9 mouse cellular contexts compared by ENCODE assay signal in the genomic region with DNA sequence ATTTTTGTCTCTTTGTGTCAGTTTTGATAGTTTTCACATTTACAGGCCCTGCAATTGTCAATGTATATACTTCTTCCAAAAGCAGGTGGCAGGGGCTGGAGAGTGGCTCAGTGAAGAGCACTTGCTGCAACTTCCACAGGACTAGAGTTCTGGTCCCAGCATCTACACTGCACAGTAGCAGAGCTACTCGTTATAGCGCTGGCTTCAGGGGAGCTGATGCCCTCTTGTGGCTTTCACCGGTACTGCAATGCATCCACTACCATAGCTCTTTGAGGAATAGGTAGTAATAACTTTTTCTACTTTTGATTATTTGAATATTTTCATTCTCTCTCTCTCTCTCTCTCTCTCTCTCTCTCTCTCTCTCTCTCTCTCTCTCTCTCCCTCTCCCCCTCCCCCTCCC.
DNase-seq lines count a peak whose midpoint lies in the region; ATAC-seq and TF ChIP-seq lines count a peak whose summit lies in the region.
"Had no signal": no experiment of that assay in that cellular context is flagged by ENCODE, and none has a peak within 500 bp of the region (broad histone marks: within the 10 kb centered on the region; RNA-seq: fewer than 3 reads in every experiment).

No protein-coding gene starts in this region.

- no peak overlapping the region for H3K4me2 ChIP-seq in kidney, embryonic 14.5 days (replicated peaks; ENCODE audit: low read depth, low read length)
- no peak overlapping the region for H3K4me2 ChIP-seq in kidney, embryonic 16.5 days (replicated peaks; ENCODE audit: low read depth, low read length)
- no peak overlapping the region for H3K4me2 ChIP-seq in liver, embryonic 11.5 days
- no peak overlapping the region for H3K4me2 ChIP-seq in neural tube, embryonic 12.5 days (replicated peaks)

- 0% methylated on average over 3 of the region's 3 CpGs for WGBS in kidney, embryonic 14.5 days
- 2% methylated on average over 3 of the region's 3 CpGs for WGBS in kidney, embryonic 16.5 days
- whole genome bisulfite sequencing in liver, embryonic 11.5 days: 5% methylated on average over 3 of the region's 3 CpGs
- 2% methylated on average over 3 of the region's 3 CpGs for WGBS in neural tube, embryonic 12.5 days

- peak; percentile 67 for DNase-seq in kidney, adult 11 months
- DNase-seq in cerebellum, postnatal 36 days: peak; percentile 71 to 78
- peak; percentile 58 for DNase-seq in gastrocnemius, postnatal 14 days
- peak; percentile 73 for DNase-seq in liver, embryonic 11.5 days (ENCODE audit: low spot score)

- no peak overlapping the region for H3K4me3 ChIP-seq in kidney, embryonic 14.5 days (ENCODE audit: low read length)
- H3K4me3 ChIP-seq in kidney, embryonic 16.5 days (ENCODE audit: low read length): no peak overlapping the region
- H3K4me3 ChIP-seq in liver, embryonic 11.5 days (ENCODE audit: low read depth, low read length): no peak overlapping the region
- no peak overlapping the region for H3K4me3 ChIP-seq in neural tube, embryonic 12.5 days
- no peak overlapping the region for H3K4me3 ChIP-seq in testis, adult 2 months (ENCODE audit: control insufficient read depth, low read depth, low read length)
- H3K4me3 ChIP-seq: myocyte had no signal

- H3K27ac ChIP-seq in kidney, embryonic 14.5 days (ENCODE audit: low read depth, low read length): no peak overlapping the region
- H3K27ac ChIP-seq in kidney, embryonic 16.5 days (ENCODE audit: low read length): no peak overlapping the region
- no peak overlapping the region for H3K27ac ChIP-seq in liver, embryonic 11.5 days (ENCODE audit: low read depth, low read length)
- no peak overlapping the region for H3K27ac ChIP-seq in neural tube, embryonic 12.5 days
- no peak overlapping the region for H3K27ac ChIP-seq in testis, adult 2 months (ENCODE audit: control insufficient read depth, insufficient read depth, low read depth, low read length)

- peaks cover 12% of the 10 kb centered on the region; the same call in 1 of the 2 replicates for H3K4me1 ChIP-seq in kidney, embryonic 14.5 days (ENCODE audit: control insufficient read depth, insufficient read depth, low read length)
- peaks cover 18% of the 10 kb centered on the region for H3K4me1 ChIP-seq in kidney, embryonic 16.5 days (ENCODE audit: insufficient read depth, low read length)
- peaks cover 31% of the 10 kb centered on the region for H3K4me1 ChIP-seq in liver, embryonic 11.5 days (replicated peaks; ENCODE audit: control insufficient read depth, insufficient read depth, low read length)
- no peaks in the 10 kb centered on the region for H3K4me1 ChIP-seq in neural tube, embryonic 12.5 days
- no peaks in the 10 kb centered on the region for H3K4me1 ChIP-seq in testis, adult 2 months (ENCODE audit: control insufficient read depth, insufficient read depth, low read length)

- no peaks in the 10 kb centered on the region for H3K27me3 ChIP-seq in kidney, embryonic 14.5 days (ENCODE audit: control insufficient read depth, insufficient read depth, low read length)
- no peaks in the 10 kb centered on the region for H3K27me3 ChIP-seq in kidney, embryonic 16.5 days (ENCODE audit: insufficient read depth, low read length)
- no peaks in the 10 kb centered on the region for H3K27me3 ChIP-seq in liver, embryonic 11.5 days (replicated peaks; ENCODE audit: control insufficient read depth, insufficient read depth, low read length)
- H3K27me3 ChIP-seq in neural tube, embryonic 12.5 days (replicated peaks): no peaks in the 10 kb centered on the region
- no peaks in the 10 kb centered on the region for H3K27me3 ChIP-seq in testis, adult 2 months (ENCODE audit: control insufficient read depth, insufficient read depth, low read length)

- no peak overlapping the region for H3K9ac ChIP-seq in kidney, embryonic 14.5 days (ENCODE audit: low read depth, low read length)
- no peak overlapping the region for H3K9ac ChIP-seq in kidney, embryonic 16.5 days (replicated peaks; ENCODE audit: low read length)
- no peak overlapping the region for H3K9ac ChIP-seq in liver, embryonic 11.5 days (ENCODE audit: low read depth, low read length)
- no peak overlapping the region for H3K9ac ChIP-seq in neural tube, embryonic 12.5 days

- ATAC-seq in kidney, embryonic 14.5 days (ENCODE audit: low FRiP score, low TSS enrichment): no peak
- ATAC-seq in kidney, embryonic 16.5 days (ENCODE audit: low FRiP score, low TSS enrichment): 0 out of 2 replicates have a peak, but pooled peaks have one; percentile 28
- ATAC-seq in liver, embryonic 11.5 days (replicated peaks; ENCODE audit: low FRiP score): no peak; the same call in 1 of the 2 replicates
- 0 out of 2 replicates have a peak, but pooled peaks have one; percentile 58 for ATAC-seq in neural tube, embryonic 12.5 days (ENCODE audit: low FRiP score, low read depth)

- intact Hi-C loops in gastrocnemius, postnatal 14 days (cut with DNase I; ENCODE audit: low total_unique reads): loop anchor here (10.0 kb wide), 1 partner anchor 60 kb away; no protein-coding TSS in a partner anchor

- H3K9me3 ChIP-seq in kidney, embryonic 14.5 days (ENCODE audit: control insufficient read depth, low read length): no peaks in the 10 kb centered on the region
- no peaks in the 10 kb centered on the region for H3K9me3 ChIP-seq in kidney, embryonic 16.5 days (ENCODE audit: low read length)
- H3K9me3 ChIP-seq in liver, embryonic 11.5 days (ENCODE audit: control insufficient read depth, low read length): no peaks in the 10 kb centered on the region
- H3K9me3 ChIP-seq in neural tube, embryonic 12.5 days: no peaks in the 10 kb centered on the region

- H3K36me3 ChIP-seq in kidney, embryonic 14.5 days (ENCODE audit: control insufficient read depth, insufficient read depth, low read length): no peaks in the 10 kb centered on the region
- H3K36me3 ChIP-seq in kidney, embryonic 16.5 days (ENCODE audit: insufficient read depth, low read length): no peaks in the 10 kb centered on the region
- H3K36me3 ChIP-seq in liver, embryonic 11.5 days (ENCODE audit: control insufficient read depth, insufficient read depth, low read length): no peaks in the 10 kb centered on the region
- 0 out of 2 replicates have a peak, but pooled peaks cover 4% of the 10 kb centered on the region for H3K36me3 ChIP-seq in neural tube, embryonic 12.5 days
- H3K36me3 ChIP-seq in testis, adult 2 months (ENCODE audit: control insufficient read depth, insufficient read depth, low read length): no peaks in the 10 kb centered on the region

- TF ChIP-seq POLR2A in testis, adult 2 months (IDR thresholded peaks at IDR 0.05; ENCODE audit: control insufficient read depth, low read depth, low read length): no peak

- TF ChIP-seq CTCF in testis, adult 2 months (IDR thresholded peaks at IDR 0.05; ENCODE audit: control insufficient read depth, insufficient read depth, insufficient replicate concordance, low read depth, low read length): peak; percentile 92; the same call in 1 of the 2 replicates

Comparison
In these comparisons a context has a peak if more than half of its experiments do, and no peak if none do; other contexts are left out.
1. ATAC-seq: peak in kidney, embryonic 16.5 days (single experiment) and neural tube, embryonic 12.5 days (single experiment); none in kidney, embryonic 14.5 days (single experiment) and liver, embryonic 11.5 days (single experiment).
2. Peak in every context shown above with its lines, with median percentiles within 50 percentile points of each other: DNase-seq.